Mouse (Mus musculus) embryonic facial prominence, embryonic 11.5 days (tissue): ENCODE results near the gene Gse1. TPM values are rescaled to one million over a fixed set of nuclear protein-coding genes. Genes with fewer than 3 reads are reported as not detected.

ENCODE experiments used
- ATAC-seq: fragments of 200-750 bp; cut with Nextera tagmentation; replicated peaks from 2 replicates; pipeline ENCODE4 v1.8.0; 2017; ENCODE audit warnings: low read depth; ENCODE audit not compliant: insufficient number of reproducible peaks, low FRiP score, low TSS enrichment
- DNase-seq: peaks from one replicate; pipeline ENCODE4 v3.0.0-alpha.2; 2015; ENCODE audit warnings: low spot score
- H3K27ac ChIP-seq: fragments of 300-500 bp; sonication (generic); replicated peaks from 2 replicates; pipeline ENCODE4 v1.5.1; 2014; ENCODE audit warnings: mild to moderate bottlenecking, low read depth, low read length, control low read depth
- H3K27me3 ChIP-seq: fragments of 300-500 bp; sonication (generic); 2 replicates; pipeline ENCODE4 v1.6.1; 2014; ENCODE audit warnings: mild to moderate bottlenecking, low read length, moderate library complexity, mixed read lengths; ENCODE audit not compliant: control insufficient read depth, insufficient read depth
- H3K36me3 ChIP-seq: fragments of 300-500 bp; sonication (generic); replicated peaks from 2 replicates; pipeline ENCODE4 v1.6.1; 2014; ENCODE audit warnings: low read depth, mild to moderate bottlenecking, low read length, moderate library complexity, mixed read lengths; ENCODE audit not compliant: control insufficient read depth, insufficient read depth
- H3K4me1 ChIP-seq: fragments of 300-500 bp; sonication (generic); 2 replicates; pipeline ENCODE4 v1.6.1; 2014; ENCODE audit warnings: low read length, mixed read lengths; ENCODE audit not compliant: control insufficient read depth, insufficient read depth
- H3K4me2 ChIP-seq: fragments of 300-500 bp; sonication (generic); 2 replicates; pipeline ENCODE4 v1.6.1; 2014; ENCODE audit warnings: low read depth, mild to moderate bottlenecking, control low read depth, low read length, moderate library complexity
- H3K4me3 ChIP-seq: fragments of 300-500 bp; sonication (generic); 2 replicates; pipeline ENCODE4 v1.5.1; 2014; ENCODE audit warnings: low read depth, low read length, control low read depth
- H3K9ac ChIP-seq: fragments of 300-500 bp; sonication (generic); replicated peaks from 2 replicates; pipeline ENCODE4 v1.6.1; 2014; ENCODE audit warnings: mild to moderate bottlenecking, control low read depth, low read length
- H3K9me3 ChIP-seq: fragments of 300-500 bp; sonication (generic); replicated peaks from 2 replicates; pipeline ENCODE4 v1.6.1; 2016; ENCODE audit warnings: mild to moderate bottlenecking, low read length, inconsistent platforms, mixed read lengths; ENCODE audit not compliant: control insufficient read depth
- WGBS: fragments of 180-500 bp; shearing (Covaris S2); extraction: QIAGEN DNeasy Blood & Tissue Kit; methylation state at CpG from one replicate; pipeline ENCODE4 v1.1.7; 2014; 5-methylcytosine and 5-hydroxymethylcytosine counted together
- polyA plus RNA-seq: library from polyadenylated mRNA; unstranded; fragments of >200 nt; fragmentation: Nextera tagmentation; extraction: Ambion mirVana; gene quantifications from 2 replicates; pipeline ENCODE4 v1.2.1, GENCODE M21; 2014

Gse1 gene
- polyA plus RNA-seq, 1 experiment from 2014 or later: 8.1 TPM

- no peak overlapping the region for H3K4me2 ChIP-seq
Measured at GRCm38 (mm10) chr8:120413626-120413988, 185.4 kb downstream of the Gse1 start.

DNA sequence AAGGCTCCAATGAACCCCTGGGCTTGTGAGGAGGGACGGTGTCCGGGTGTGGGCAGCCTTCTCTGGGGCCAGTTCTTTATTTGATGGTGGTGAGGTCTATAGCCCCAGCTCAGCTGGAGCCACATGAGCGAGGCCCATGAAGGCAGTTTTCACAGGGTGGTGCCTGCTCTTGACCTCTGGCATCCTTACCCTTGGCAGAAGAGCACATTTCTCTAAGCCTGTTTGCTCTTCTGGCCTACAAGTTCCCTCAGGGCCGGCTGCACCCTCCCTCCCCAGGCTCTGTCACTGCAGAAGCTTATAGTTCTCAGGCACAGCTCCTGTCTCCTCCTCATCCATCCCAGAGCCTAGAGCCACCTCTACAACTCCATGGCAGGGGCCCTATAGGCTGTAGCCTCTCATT, 186.0 kb downstream of the Gse1 start:
- H3K36me3 ChIP-seq: no peaks in the 10 kb centered on the region
- no peak overlapping the region for H3K27ac ChIP-seq
- no peak for DNase-seq
- H3K4me3 ChIP-seq: no peak overlapping the region
- no peaks in the 10 kb centered on the region for H3K27me3 ChIP-seq
- H3K4me1 ChIP-seq: peaks cover 33% of the 10 kb centered on the region
- WGBS: 85% methylated on average over 4 of the region's 4 CpGs
- H3K4me2 ChIP-seq: no peak overlapping the region
- H3K9ac ChIP-seq: no peak overlapping the region
- ATAC-seq: no peak
- H3K9me3 ChIP-seq: no peaks in the 10 kb centered on the region

More at GRCm38 (mm10) chr8:120413626-120413988, 185.4 kb downstream of the Gse1 start:
- DNase-seq: no peak
- no peak overlapping the region for H3K9ac ChIP-seq
- WGBS: 76% methylated on average over 6 of the region's 6 CpGs
- H3K4me1 ChIP-seq: peaks cover 38% of the 10 kb centered on the region
- H3K4me3 ChIP-seq: no peak overlapping the region
- H3K36me3 ChIP-seq: no peaks in the 10 kb centered on the region
- no peaks in the 10 kb centered on the region for H3K27me3 ChIP-seq
- no peak for ATAC-seq
- H3K9me3 ChIP-seq: no peaks in the 10 kb centered on the region
- H3K27ac ChIP-seq: no peak overlapping the region

DNA sequence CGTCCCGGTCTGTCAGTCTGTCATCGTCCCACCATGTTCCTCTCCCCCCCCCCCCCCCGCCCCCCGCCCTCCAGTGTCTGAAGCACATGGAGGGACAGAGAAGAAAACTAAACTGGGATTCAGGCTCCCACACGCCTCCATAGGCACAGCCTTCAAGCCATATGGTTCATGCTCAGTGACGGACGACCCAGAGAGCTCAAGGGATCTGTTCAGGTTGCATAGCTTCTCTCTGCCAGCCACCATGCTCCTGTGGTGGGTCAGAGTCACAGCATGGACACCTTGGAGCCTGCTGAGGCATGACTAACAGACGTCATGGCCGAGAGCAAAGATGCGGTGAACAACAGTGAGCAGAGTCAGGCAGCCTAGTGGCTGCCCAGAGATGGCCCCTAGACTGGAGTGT, 187.2 kb downstream of the Gse1 start:
- no peak overlapping the region for H3K4me2 ChIP-seq

GRCm38 (mm10) chr8:120416173-120416521, 187.9 kb downstream of the Gse1 start:
- no peak for ATAC-seq
- H3K9me3 ChIP-seq: no peaks in the 10 kb centered on the region
- no peak overlapping the region for H3K4me3 ChIP-seq
- DNase-seq: no peak
- peaks cover 28% of the 10 kb centered on the region for H3K4me1 ChIP-seq
- H3K9ac ChIP-seq: peak overlapping the region; percentile 37
- 29% methylated on average over 8 of the region's 8 CpGs for WGBS
- peak overlapping the region; percentile 38 for H3K4me2 ChIP-seq
- H3K36me3 ChIP-seq: no peaks in the 10 kb centered on the region
- H3K27me3 ChIP-seq: no peaks in the 10 kb centered on the region
- H3K27ac ChIP-seq: peak overlapping the region; percentile 92

More for the DNA sequence above, 187.2 kb downstream of the Gse1 start:
- Histone ChIP-seq H3K9ac (peak overlapping the region; percentile 18; the same call in 1 of the 2 replicates), H3K36me3 (no peaks in the 10 kb centered on the region), H3K4me3 (no peak overlapping the region), H3K27ac (no peak overlapping the region), H3K9me3 (no peaks in the 10 kb centered on the region), H3K4me1 (peaks cover 32% of the 10 kb centered on the region), H3K27me3 (no peaks in the 10 kb centered on the region)
- 61% methylated on average over 11 of the region's 11 CpGs for WGBS
- ATAC-seq (no peak), DNase-seq (no peak)

- WGBS: 2% methylated on average over 33 of the region's 33 CpGs
- no peaks in the 10 kb centered on the region for H3K36me3 ChIP-seq
- no peaks in the 10 kb centered on the region for H3K9me3 ChIP-seq
- ATAC-seq: peak; percentile 72
- H3K4me2 ChIP-seq: peak overlapping the region; percentile 38
- peak overlapping the region; percentile 37 for H3K9ac ChIP-seq
- H3K4me1 ChIP-seq: peaks cover 32% of the 10 kb centered on the region
- peak overlapping the region; percentile 92 for H3K27ac ChIP-seq
- H3K4me3 ChIP-seq: no peak overlapping the region
- DNase-seq: peak; percentile 84
- no peaks in the 10 kb centered on the region for H3K27me3 ChIP-seq
Measured at GRCm38 (mm10) chr8:120416522-120417394, 188.5 kb downstream of the Gse1 start.

GRCm38 (mm10) chr8:120418188-120418587, 189.9 kb downstream of the Gse1 start:
- Histone ChIP-seq H3K27ac (0 out of 2 replicates have a peak overlapping the region, but pooled peaks have one; percentile 8), H3K4me2 (no peak overlapping the region), H3K36me3 (no peaks in the 10 kb centered on the region), H3K27me3 (no peaks in the 10 kb centered on the region), H3K9me3 (no peaks in the 10 kb centered on the region), H3K4me3 (no peak overlapping the region), H3K4me1 (peaks cover 35% of the 10 kb centered on the region), H3K9ac (no peak overlapping the region; the same call in 1 of the 2 replicates)
- DNase-seq: no peak
- ATAC-seq: no peak
- WGBS: 61% methylated on average over 5 of the region's 5 CpGs

GRCm38 (mm10) chr8:120419675-120420074, 191.4 kb downstream of the Gse1 start:
- H3K27me3 ChIP-seq: no peaks in the 10 kb centered on the region
- peaks cover 47% of the 10 kb centered on the region for H3K4me1 ChIP-seq
- H3K27ac ChIP-seq: no peak overlapping the region
- no peak overlapping the region for H3K4me2 ChIP-seq
- no peaks in the 10 kb centered on the region for H3K36me3 ChIP-seq
- 83% methylated on average over 9 of the region's 9 CpGs for WGBS
- no peak for DNase-seq
- no peak overlapping the region for H3K4me3 ChIP-seq
- ATAC-seq: no peak
- no peaks in the 10 kb centered on the region for H3K9me3 ChIP-seq
- H3K9ac ChIP-seq: no peak overlapping the region

DNA sequence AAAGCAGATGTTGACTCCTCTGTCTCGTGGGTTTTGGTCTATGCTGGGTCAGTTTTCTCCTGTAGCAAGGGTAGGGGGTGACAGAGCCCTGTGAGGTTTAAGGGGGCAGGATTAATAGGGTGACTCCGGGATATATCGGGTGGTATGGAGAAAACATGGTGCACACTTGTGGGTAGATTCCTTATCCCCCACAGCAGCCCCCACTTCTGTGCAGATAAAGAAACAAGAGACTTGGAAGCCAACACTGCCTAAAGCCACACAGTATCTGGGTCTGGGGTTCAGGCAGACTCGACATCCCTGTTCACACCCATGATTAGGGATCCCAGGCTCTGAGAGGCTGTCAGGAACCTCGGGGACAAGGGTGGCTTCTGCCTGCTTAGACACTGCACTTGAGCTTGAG, 192.0 kb downstream of the Gse1 start:
- Histone ChIP-seq H3K4me1 (peaks cover 52% of the 10 kb centered on the region), H3K9ac (no peak overlapping the region), H3K4me2 (no peak overlapping the region), H3K36me3 (no peaks in the 10 kb centered on the region), H3K9me3 (no peaks in the 10 kb centered on the region), H3K27ac (no peak overlapping the region), H3K27me3 (no peaks in the 10 kb centered on the region), H3K4me3 (no peak overlapping the region)
- 72% methylated on average over 5 of the region's 5 CpGs for WGBS
- no peak for DNase-seq
- ATAC-seq: no peak
